Mouse (Mus musculus): ENCODE data around the gene Capzb.

GRCm38 (mm10) chr4:139270168-139270567, 77.5 kb downstream of the Capzb start:
- TF ChIP-seq POU5F1 (IDR thresholded peaks at IDR 0.05; ENCODE audit: borderline replicate concordance, low read length) (no peak), CTCF (conservative IDR thresholded peaks at IDR 0.05; ENCODE audit: low read length) (no peak)
